Mouse (Mus musculus): Measurements from ENCODE around the gene Hdac1.

Gene Hdac1

GRCm38 (mm10) chr4:129476047-129476446, 66.5 kb downstream of the Hdac1 start:
- no peak for DNase-seq (ENCODE audit: low read depth, low spot score)

Measured in ES-CJ7 (cell line).